Mouse (Mus musculus) MEL (cell line): ENCODE measurements around the gene Hnrnpl. TPM values are rescaled to one million over a fixed set of nuclear protein-coding genes. Genes with fewer than 3 reads are reported as not detected.

Experiments used
- DNase-seq: peaks from one replicate; pipeline ENCODE4 v3.0.0; 2011; ENCODE audit warnings: low read depth, low spot score
- H3K27ac ChIP-seq: 2 replicates; pipeline ENCODE4 v1.5.1; 2012; ENCODE audit warnings: low read depth, mild to moderate bottlenecking, control low read depth, low read length, moderate library complexity; ENCODE audit not compliant: control insufficient read depth
- H3K27me3 ChIP-seq, 2 experiments: fragments of 150-350 bp in 1 of 2; sonication (generic) in 1 of 2; 2 replicates each; pipeline ENCODE4 v1.6.1; 2012; ENCODE audit warnings: low read length in 2 of 2, mild to moderate bottlenecking in 2 of 2, improper control_type of control experiment in 1 of 2, moderate library complexity in 1 of 2; ENCODE audit not compliant: insufficient read depth in 2 of 2, control insufficient read depth in 1 of 2
- H3K36me3 ChIP-seq, 2 experiments: 2 replicates each; pipeline ENCODE4 v1.6.1; 2012 to 2014; ENCODE audit warnings: low read length in 2 of 2, improper control_type of control experiment in 1 of 2, inconsistent platforms in 1 of 2, mild to moderate bottlenecking in 1 of 2; ENCODE audit not compliant: insufficient read depth in 2 of 2, control insufficient read depth in 1 of 2
- H3K4me1 ChIP-seq, 2 experiments: fragments of 150-350 bp in 1 of 2; sonication (generic) in 1 of 2; 2 replicates each; pipeline ENCODE4 v1.6.1; 2012; ENCODE audit warnings: low read length in 2 of 2, improper control_type of control experiment in 1 of 2, mild to moderate bottlenecking in 1 of 2; ENCODE audit not compliant: insufficient read depth in 2 of 2, control insufficient read depth in 1 of 2
- H3K4me3 ChIP-seq, 2 experiments: fragments of 150-350 bp in 1 of 2; sonication (generic) in 1 of 2; 2 replicates each; pipeline ENCODE4 v1.5.1; 2012; ENCODE audit warnings: low read depth in 2 of 2, low read length in 2 of 2, mild to moderate bottlenecking in 2 of 2, moderate library complexity in 2 of 2, control low read depth in 1 of 2, improper control_type of control experiment in 1 of 2; ENCODE audit not compliant: control insufficient read depth in 1 of 2, insufficient read depth in 1 of 2
- H3K79me2 ChIP-seq: 2 replicates; pipeline ENCODE4 v1.6.1; 2012; ENCODE audit warnings: mild to moderate bottlenecking, low read length, moderate library complexity; ENCODE audit not compliant: control insufficient read depth, poor library complexity, insufficient read depth
- H3K9ac ChIP-seq: 2 replicates; pipeline ENCODE4 v1.6.1; 2012; ENCODE audit warnings: low read depth, mild to moderate bottlenecking, control low read depth, low read length, moderate library complexity; ENCODE audit not compliant: control insufficient read depth, poor library complexity, severe bottlenecking
- H3K9me3 ChIP-seq: fragments of 150-350 bp; sonication (generic); replicated peaks from 2 replicates; pipeline ENCODE4 v1.6.1; 2012; ENCODE audit warnings: mild to moderate bottlenecking, low read length, improper control_type of control experiment, moderate library complexity; ENCODE audit not compliant: insufficient read depth
- BHLHE40 ChIP-seq: IDR thresholded peaks from 2 replicates; pipeline ENCODE4 v1.6.1; 2012; ENCODE audit warnings: low read depth, mild to moderate bottlenecking, inconsistent platforms, low read length, improper control_type of control experiment, borderline replicate concordance
- CHD1 ChIP-seq: IDR thresholded peaks from 2 replicates; pipeline ENCODE4 v1.6.1; 2012; ENCODE audit warnings: low read depth, mild to moderate bottlenecking, inconsistent platforms, low read length, improper control_type of control experiment
- CHD2 ChIP-seq: IDR thresholded peaks from 2 replicates; pipeline ENCODE4 v1.6.1; 2011; ENCODE audit warnings: low read length, improper control_type of control experiment
- CTCF ChIP-seq, 3 experiments: IDR thresholded peaks in 2 of 3; conservative IDR thresholded peaks in 1 of 3; 2 replicates each; pipeline ENCODE4 v1.5.1; 2011 to 2012; ENCODE audit warnings: low read length in 3 of 3, low read depth in 2 of 3, mild to moderate bottlenecking in 2 of 3, improper control_type of control experiment in 1 of 3, inconsistent platforms in 1 of 3, mixed read lengths in 1 of 3, moderate library complexity in 1 of 3; ENCODE audit not compliant: control insufficient read depth in 1 of 3, insufficient read depth in 1 of 3, poor library complexity in 1 of 3, severe bottlenecking in 1 of 3
- E2F4 ChIP-seq: IDR thresholded peaks from 2 replicates; pipeline ENCODE4 v1.6.1; 2011; ENCODE audit warnings: low read depth, low read length, improper control_type of control experiment, borderline replicate concordance
- EP300 ChIP-seq, 2 experiments: IDR thresholded peaks; 2 replicates each; pipeline ENCODE4 v1.6.1; 2011; ENCODE audit warnings: improper control_type of control experiment in 2 of 2, low read length in 2 of 2, low read depth in 1 of 2, mild to moderate bottlenecking in 1 of 2
- ETS1 ChIP-seq: IDR thresholded peaks from 2 replicates; pipeline ENCODE4 v1.6.1; 2012; ENCODE audit warnings: low read depth, mild to moderate bottlenecking, inconsistent platforms, low read length, improper control_type of control experiment, moderate library complexity
- GABPA ChIP-seq: IDR thresholded peaks from 2 replicates; pipeline ENCODE4 v1.6.1; 2012; ENCODE audit warnings: low read depth, mild to moderate bottlenecking, inconsistent platforms, low read length, improper control_type of control experiment, moderate library complexity
- GATA1 ChIP-seq: IDR thresholded peaks from 2 replicates; pipeline ENCODE4 v1.6.1; 2011; ENCODE audit warnings: low read depth, low read length, improper control_type of control experiment
- HCFC1 ChIP-seq: IDR thresholded peaks from 2 replicates; pipeline ENCODE4 v1.6.1; 2012; ENCODE audit warnings: low read depth, mild to moderate bottlenecking, inconsistent platforms, low read length, improper control_type of control experiment, moderate library complexity
- JUND ChIP-seq: IDR thresholded peaks from 2 replicates; pipeline ENCODE4 v1.6.1; 2011; ENCODE audit warnings: low read depth, mild to moderate bottlenecking, improper control_type of control experiment, low read length
- KAT2A ChIP-seq: conservative IDR thresholded peaks from 2 replicates; pipeline ENCODE4 v1.6.1; 2012; ENCODE audit warnings: low read depth, low read length, improper control_type of control experiment, inconsistent platforms
- MAX ChIP-seq: IDR thresholded peaks from 2 replicates; pipeline ENCODE4 v1.6.1; 2011; ENCODE audit warnings: low read length, improper control_type of control experiment
- MXI1 ChIP-seq: IDR thresholded peaks from 2 replicates; pipeline ENCODE4 v1.6.1; 2011; ENCODE audit warnings: mild to moderate bottlenecking, low read depth, low read length, improper control_type of control experiment
- MYC ChIP-seq: IDR thresholded peaks from 2 replicates; pipeline ENCODE4 v1.6.1; 2011; ENCODE audit warnings: low read depth, mild to moderate bottlenecking, low read length, improper control_type of control experiment, moderate library complexity
- NELFE ChIP-seq: IDR thresholded peaks from 2 replicates; pipeline ENCODE4 v1.6.1; 2011; ENCODE audit warnings: low read depth, low read length, improper control_type of control experiment
- NRF1 ChIP-seq: IDR thresholded peaks from 2 replicates; pipeline ENCODE4 v1.6.1; 2014; ENCODE audit warnings: low read depth, mild to moderate bottlenecking, inconsistent platforms, low read length, improper control_type of control experiment, moderate library complexity; ENCODE audit not compliant: poor library complexity, insufficient read depth, severe bottlenecking
- POLR2A ChIP-seq, 2 experiments: IDR thresholded peaks; 2 replicates each; pipeline ENCODE4 v1.6.1; 2011 to 2012; ENCODE audit warnings: low read length in 2 of 2, mild to moderate bottlenecking in 2 of 2, control low read depth in 1 of 2, improper control_type of control experiment in 1 of 2, low read depth in 1 of 2, moderate library complexity in 1 of 2; ENCODE audit not compliant: control insufficient read depth in 1 of 2, insufficient read depth in 1 of 2, poor library complexity in 1 of 2
- POLR2AphosphoS2 ChIP-seq: IDR thresholded peaks from 2 replicates; pipeline ENCODE4 v1.6.1; 2011; ENCODE audit warnings: low read length, improper control_type of control experiment
- RAD21 ChIP-seq: IDR thresholded peaks from 2 replicates; pipeline ENCODE4 v1.6.1; 2011; ENCODE audit warnings: mild to moderate bottlenecking, low read depth, low read length, improper control_type of control experiment
- RCOR1 ChIP-seq: IDR thresholded peaks from 2 replicates; pipeline ENCODE4 v1.6.1; 2012; ENCODE audit warnings: low read depth, mild to moderate bottlenecking, inconsistent platforms, low read length, improper control_type of control experiment
- SIN3A ChIP-seq: IDR thresholded peaks from 2 replicates; pipeline ENCODE4 v1.6.1; 2012; ENCODE audit warnings: low read length, improper control_type of control experiment, inconsistent platforms
- SMC3 ChIP-seq: IDR thresholded peaks from 2 replicates; pipeline ENCODE4 v1.6.1; 2011; ENCODE audit warnings: low read depth, low read length, improper control_type of control experiment
- TBP ChIP-seq: IDR thresholded peaks from 2 replicates; pipeline ENCODE4 v1.8.0; 2011; ENCODE audit warnings: low read depth, low read length, improper control_type of control experiment
- TCF12 ChIP-seq: IDR thresholded peaks from 2 replicates; pipeline ENCODE4 v1.6.1; 2014; ENCODE audit warnings: low read depth, mild to moderate bottlenecking, inconsistent platforms, low read length, improper control_type of control experiment, moderate library complexity
- UBTF ChIP-seq: IDR thresholded peaks from 2 replicates; pipeline ENCODE4 v1.6.1; 2012; ENCODE audit warnings: low read depth, mild to moderate bottlenecking, inconsistent platforms, low read length, improper control_type of control experiment, moderate library complexity, borderline replicate concordance; ENCODE audit not compliant: insufficient read depth
- USF1 ChIP-seq: IDR thresholded peaks from 2 replicates; pipeline ENCODE4 v1.6.1; 2014; ENCODE audit warnings: low read depth, mild to moderate bottlenecking, inconsistent platforms, low read length, improper control_type of control experiment, moderate library complexity
- ZKSCAN1 ChIP-seq: IDR thresholded peaks from 2 replicates; pipeline ENCODE4 v1.6.1; 2012; ENCODE audit warnings: low read depth, mild to moderate bottlenecking, inconsistent platforms, low read length, improper control_type of control experiment, moderate library complexity
- ZMIZ1 ChIP-seq: IDR thresholded peaks from 2 replicates; pipeline ENCODE4 v1.6.1; 2012; ENCODE audit warnings: low read depth, mild to moderate bottlenecking, inconsistent platforms, low read length, improper control_type of control experiment, moderate library complexity
- polyA plus RNA-seq, 2 experiments: library from polyadenylated mRNA; stranded (reverse) in 1 of 2; unstranded in 1 of 2; fragments of >175 nt in 1 of 2; fragments of >200 nt in 1 of 2; gene quantifications; 2 replicates each; pipeline versions ENCODE4 v1.2.1 to v1.2.4; 2012; ENCODE audit warnings: low replicate concordance in 2 of 2, low read depth in 1 of 2; ENCODE audit not compliant: insufficient read length in 2 of 2, insufficient read depth in 1 of 2, missing spikeins in 1 of 2
- total RNA-seq: library from RNA; depleted of rRNA; stranded (reverse); fragments of 300-350 nt; gene quantifications from 2 replicates; pipeline ENCODE4 v1.2.3, GENCODE M21; 2012

The Hnrnpl gene
- total and polyA plus RNA-seq, 3 experiments = 246 to 1,095 (median 684) TPM

DNA sequence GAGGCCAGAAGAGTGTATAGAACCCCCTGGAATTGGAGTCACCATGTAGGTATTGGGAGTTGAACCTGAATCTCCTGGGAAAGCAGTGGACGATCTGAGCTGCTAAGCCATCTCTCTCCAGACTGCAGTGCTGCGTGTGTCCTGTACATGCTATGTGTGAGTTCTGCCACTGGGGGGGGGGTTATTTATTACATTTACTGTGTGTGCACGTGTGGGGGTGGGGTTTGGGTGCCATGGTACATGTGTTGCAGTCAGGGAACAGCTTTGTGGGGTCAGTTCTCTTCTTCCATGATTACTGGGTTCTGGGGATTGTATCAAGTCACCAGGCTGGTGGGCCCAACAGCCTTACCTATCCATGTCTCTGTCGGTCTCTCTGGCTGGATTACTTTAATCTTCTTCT lies 1.5 kb upstream of the Hnrnpl start (continued):
- TF ChIP-seq JUND (no peak), USF1 (no peak), GABPA (no peak), EP300 (IDR thresholded peaks at IDR 0.05; ENCODE audit: low read depth in 1 of 2, low read length in 2 of 2) (no peak), RCOR1 (no peak), GATA1 (no peak), MYC (no peak), RAD21 (no peak), E2F4 (no peak)

DNA sequence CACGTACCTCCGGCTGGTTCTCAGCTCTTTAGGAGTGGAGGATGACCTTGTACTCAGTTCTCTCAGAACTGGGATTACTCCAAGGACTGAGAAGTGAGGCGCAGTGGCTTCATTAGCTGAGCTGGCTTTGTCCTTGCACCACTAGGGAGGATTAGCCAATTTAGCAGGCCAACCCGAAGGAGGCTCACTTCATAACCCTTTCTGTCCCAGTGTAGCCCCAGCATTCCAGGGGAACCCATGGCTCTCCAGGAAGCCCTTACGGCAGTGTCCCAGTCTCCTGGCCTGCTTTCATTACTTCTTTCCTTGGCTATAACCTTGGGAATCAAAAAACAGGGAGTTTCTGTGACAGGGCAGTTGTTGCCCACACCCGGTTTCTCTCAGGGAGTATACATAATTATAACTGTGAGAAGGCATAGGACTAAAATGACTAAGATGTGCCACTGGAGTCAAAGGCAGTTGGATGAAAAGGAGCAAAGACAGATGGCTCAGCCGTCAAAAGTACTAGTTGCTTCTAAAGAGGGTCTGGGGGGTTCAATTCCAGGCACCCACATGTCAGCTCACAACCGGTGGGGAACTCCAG lies 610 bp upstream of the Hnrnpl start:
- TF ChIP-seq GABPA = no peak
- TF ChIP-seq CHD2 = no peak
- no peak for TF ChIP-seq JUND
- TF ChIP-seq SMC3 = no peak
- TF ChIP-seq MXI1 = no peak
- Histone ChIP-seq H3K9ac (peak overlapping the region; percentile 85), H3K9me3 (no peaks in the 10 kb centered on the region), H3K27me3 (no peaks in the 10 kb centered on the region), H3K4me1 (peaks cover 14 to 23% of the 10 kb centered on the region in 2 experiments), H3K79me2 (peaks cover 23% of the 10 kb centered on the region), H3K27ac (peak overlapping the region; percentile 99), H3K4me3 (peak overlapping the region; percentile 67 to 69), H3K36me3 (peaks cover 5 to 23% of the 10 kb centered on the region in 2 experiments; a peak in 3 of 4 replicates)
- DNase-seq = peak; percentile 51

DNA sequence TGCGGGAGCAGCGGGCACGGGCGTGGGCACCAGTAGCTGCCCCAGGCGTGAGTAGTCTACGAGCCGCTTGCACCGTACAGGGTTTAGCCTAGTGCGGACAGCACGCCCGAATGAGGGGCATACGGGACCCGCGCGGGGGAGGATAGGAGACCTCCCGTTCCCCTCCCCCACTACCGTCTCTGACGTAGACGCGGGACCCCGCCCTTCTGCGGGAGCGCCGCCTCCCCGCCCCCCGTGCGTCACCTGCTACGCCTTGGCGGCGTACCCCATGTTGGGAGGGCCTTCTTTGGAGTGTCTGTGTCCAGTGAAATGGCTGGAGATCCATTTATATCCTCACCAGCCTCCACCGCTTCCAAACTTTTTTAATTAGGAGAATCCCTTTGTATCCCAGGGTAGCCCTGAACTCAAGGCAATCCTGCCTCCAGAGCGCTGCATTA lies 634 bp downstream of the Hnrnpl start:
- H3K27me3 ChIP-seq = no peaks in the 10 kb centered on the region
- H3K79me2 ChIP-seq = peaks cover 34% of the 10 kb centered on the region
- H3K4me1 ChIP-seq = peaks cover 5 to 28% of the 10 kb centered on the region in 2 experiments
- H3K9ac ChIP-seq = peak overlapping the region; percentile 85
- peak overlapping the region; percentile 67 to 69 for H3K4me3 ChIP-seq
- no peaks in the 10 kb centered on the region for H3K9me3 ChIP-seq
- H3K36me3 ChIP-seq = peaks cover 11 to 25% of the 10 kb centered on the region in 2 experiments; a peak in 3 of 4 replicates
- H3K27ac ChIP-seq = peak overlapping the region; percentile 99
- peak; percentile 94 for DNase-seq
- TF ChIP-seq CTCF (IDR thresholded peaks at IDR 0.05 in 2 of 3, conservative IDR thresholded peaks at IDR 0.05 in 1 of 3; ENCODE audit: control insufficient read depth in 1 of 3, insufficient read depth in 1 of 3, low read depth in 2 of 3, low read length in 3 of 3, poor library complexity in 1 of 3, severe bottlenecking in 1 of 3) (no peak), POLR2AphosphoS2 (peak; percentile 95), E2F4 (no peak; the same call in 1 of the 2 replicates), ETS1 (peak; percentile 68), EP300 (IDR thresholded peaks at IDR 0.05; ENCODE audit: low read depth in 1 of 2, low read length in 2 of 2) (no peak; a peak in 2 of 4 replicates), TCF12 (peak; percentile 58), POLR2A (IDR thresholded peaks at IDR 0.05; ENCODE audit: control insufficient read depth in 1 of 2, insufficient read depth in 1 of 2, low read depth in 1 of 2, low read length in 2 of 2, poor library complexity in 1 of 2) (peak in 1 of 2 experiments; percentile 86; a peak in 3 of 4 replicates), CHD1 (0 out of 2 replicates have a peak, but pooled peaks have one; percentile 61), UBTF (no peak), BHLHE40 (peak; percentile 63; the same call in 1 of the 2 replicates), SIN3A (no peak; the same call in 1 of the 2 replicates), KAT2A (no peak), TBP (peak; percentile 75), NELFE (peak; percentile 88), SMC3 (no peak), ZMIZ1 (peak; percentile 93), MAX (peak; percentile 33; the same call in 1 of the 2 replicates), NRF1 (no peak), CHD2 (peak; percentile 78), USF1 (peak; percentile 47; the same call in 1 of the 2 replicates), ZKSCAN1 (no peak), MXI1 (peak; percentile 41; the same call in 1 of the 2 replicates), HCFC1 (peak; percentile 64)
